Mouse (Mus musculus): ENCODE data around the gene Heatr1. TPM values are rescaled to one million over a fixed set of nuclear protein-coding genes. Genes with fewer than 3 reads are reported as not detected.
"Not testable (repeated sequence)": the region's sequence is repeated elsewhere in the genome, so short reads cannot be mapped to it uniquely, and the experiment has no call there.

Gene Heatr1
- total and polyA plus RNA-seq, 3 experiments, result 130 to 468 (median 156) TPM

GRCm38 (mm10) chr13:12464159-12464558, 69.3 kb downstream of the Heatr1 start:
- H3K9ac ChIP-seq (ENCODE audit: control insufficient read depth, low read depth, low read length, poor library complexity, severe bottlenecking), result not testable (repeated sequence)
- peak; percentile 71 for TF ChIP-seq ZNF384 (IDR thresholded peaks at IDR 0.05; ENCODE audit: low read depth, low read length)
- peak; percentile 38; the same call in 1 of the 2 replicates for TF ChIP-seq USF1 (IDR thresholded peaks at IDR 0.05; ENCODE audit: low read depth, low read length)

DNA sequence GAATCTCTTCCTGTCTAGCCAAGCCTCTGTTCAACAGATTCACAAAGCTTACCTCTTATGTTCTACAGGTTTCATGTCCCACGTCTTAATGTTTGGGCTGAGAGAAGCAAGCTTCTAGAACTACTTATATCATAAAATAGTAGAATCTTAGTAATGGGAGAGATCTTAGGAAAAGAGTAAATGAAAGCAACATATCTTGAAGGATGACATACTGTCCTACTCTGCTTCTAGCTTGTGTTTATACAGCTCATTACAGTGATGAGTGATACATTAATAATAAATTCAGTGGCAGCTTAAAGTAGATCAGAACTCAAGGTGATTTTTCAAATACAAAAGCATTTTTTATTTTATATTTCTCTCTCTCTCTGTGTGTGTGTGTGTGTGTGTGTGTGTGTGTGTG, 70.0 kb downstream of the Heatr1 start, which contains the start of gene Lgals8:
Gene Lgals8, minus strand, starts transcription at position 101 of the 400 bp plus-strand sequence.
- Histone ChIP-seq H3K9me3 (replicated peaks; ENCODE audit: insufficient read depth, low read length) (no peaks in the 10 kb centered on the region), H3K9ac (ENCODE audit: control insufficient read depth, low read depth, low read length, poor library complexity, severe bottlenecking) (no peak within 1 kb of the TSS), H3K27me3 (ENCODE audit: control insufficient read depth in 1 of 2, insufficient read depth in 2 of 2, low read length in 2 of 2) (no peaks in the 10 kb centered on the region), H3K4me3 (ENCODE audit: control insufficient read depth in 1 of 2, insufficient read depth in 1 of 2, low read depth in 2 of 2, low read length in 2 of 2) (no peak within 1 kb of the TSS), H3K36me3 (ENCODE audit: control insufficient read depth in 1 of 2, insufficient read depth in 2 of 2, low read length in 2 of 2) (peaks cover 0 to 25% of the 10 kb centered on the region in 2 experiments; a peak in 2 of 4 replicates), H3K27ac (ENCODE audit: control insufficient read depth, low read depth, low read length) (no peak within 1 kb of the TSS), H3K4me1 (ENCODE audit: control insufficient read depth in 1 of 2, insufficient read depth in 2 of 2, low read length in 2 of 2) (peaks cover 4 to 22% of the 10 kb centered on the region in 2 experiments), H3K79me2 (ENCODE audit: control insufficient read depth, insufficient read depth, low read length, poor library complexity) (peaks cover under 1% of the 10 kb centered on the region)
- DNase-seq (ENCODE audit: low read depth, low spot score), result no peak
- no peak for TF ChIP-seq SMC3 (IDR thresholded peaks at IDR 0.05; ENCODE audit: low read depth, low read length)
- no peak for TF ChIP-seq POLR2AphosphoS5 (IDR thresholded peaks at IDR 0.05; ENCODE audit: borderline replicate concordance, low read depth, low read length)
- TF ChIP-seq GATA1 (IDR thresholded peaks at IDR 0.05; ENCODE audit: low read depth, low read length), result no peak
- no peak for TF ChIP-seq MAZ (IDR thresholded peaks at IDR 0.05; ENCODE audit: low read depth, low read length)
- TF ChIP-seq RCOR1 (IDR thresholded peaks at IDR 0.05; ENCODE audit: low read depth, low read length), result no peak
- TF ChIP-seq MAFK (IDR thresholded peaks at IDR 0.05; ENCODE audit: borderline replicate concordance, low read depth, low read length), result no peak
- no peak for TF ChIP-seq JUND (IDR thresholded peaks at IDR 0.05; ENCODE audit: low read depth, low read length)
- no peak for TF ChIP-seq USF2 (IDR thresholded peaks at IDR 0.05; ENCODE audit: borderline replicate concordance in 1 of 2, insufficient read depth in 1 of 2, low read depth in 1 of 2, low read length in 2 of 2)
- no peak for TF ChIP-seq ELF1 (IDR thresholded peaks at IDR 0.05; ENCODE audit: low read depth, low read length)
- TF ChIP-seq KAT2A (conservative IDR thresholded peaks at IDR 0.05; ENCODE audit: low read depth, low read length), result no peak
- TF ChIP-seq CHD1 (IDR thresholded peaks at IDR 0.05; ENCODE audit: low read depth, low read length), result no peak
- no peak for TF ChIP-seq NELFE (IDR thresholded peaks at IDR 0.05; ENCODE audit: low read depth, low read length)
- TF ChIP-seq HCFC1 (IDR thresholded peaks at IDR 0.05; ENCODE audit: low read depth, low read length), result no peak
- no peak for TF ChIP-seq ZC3H11A (IDR thresholded peaks at IDR 0.05; ENCODE audit: low read depth, low read length)

More at GRCm38 (mm10) chr13:12464159-12464558, 69.3 kb downstream of the Heatr1 start:
- not testable (repeated sequence) for DNase-seq (ENCODE audit: low read depth, low spot score); H3K4me3 ChIP-seq (ENCODE audit: control insufficient read depth in 1 of 2, insufficient read depth in 1 of 2, low read depth in 2 of 2, low read length in 2 of 2); H3K79me2 ChIP-seq (ENCODE audit: control insufficient read depth, insufficient read depth, low read length, poor library complexity); H3K27me3 ChIP-seq (ENCODE audit: control insufficient read depth in 1 of 2, insufficient read depth in 2 of 2, low read length in 2 of 2); H3K27ac ChIP-seq (ENCODE audit: control insufficient read depth, low read depth, low read length); H3K9me3 ChIP-seq (replicated peaks; ENCODE audit: insufficient read depth, low read length)
- Histone ChIP-seq H3K4me1 (ENCODE audit: control insufficient read depth in 1 of 2, insufficient read depth in 2 of 2, low read length in 2 of 2) (peaks cover 4 to 20% of the 10 kb centered on the region in 2 experiments), H3K36me3 (ENCODE audit: control insufficient read depth in 1 of 2, insufficient read depth in 2 of 2, low read length in 2 of 2) (peaks cover 0 to 23% of the 10 kb centered on the region in 2 experiments; a peak in 3 of 4 replicates)
